Mouse (Mus musculus): ENCODE data around the gene Atp13a3.

Gene Atp13a3

DNA sequence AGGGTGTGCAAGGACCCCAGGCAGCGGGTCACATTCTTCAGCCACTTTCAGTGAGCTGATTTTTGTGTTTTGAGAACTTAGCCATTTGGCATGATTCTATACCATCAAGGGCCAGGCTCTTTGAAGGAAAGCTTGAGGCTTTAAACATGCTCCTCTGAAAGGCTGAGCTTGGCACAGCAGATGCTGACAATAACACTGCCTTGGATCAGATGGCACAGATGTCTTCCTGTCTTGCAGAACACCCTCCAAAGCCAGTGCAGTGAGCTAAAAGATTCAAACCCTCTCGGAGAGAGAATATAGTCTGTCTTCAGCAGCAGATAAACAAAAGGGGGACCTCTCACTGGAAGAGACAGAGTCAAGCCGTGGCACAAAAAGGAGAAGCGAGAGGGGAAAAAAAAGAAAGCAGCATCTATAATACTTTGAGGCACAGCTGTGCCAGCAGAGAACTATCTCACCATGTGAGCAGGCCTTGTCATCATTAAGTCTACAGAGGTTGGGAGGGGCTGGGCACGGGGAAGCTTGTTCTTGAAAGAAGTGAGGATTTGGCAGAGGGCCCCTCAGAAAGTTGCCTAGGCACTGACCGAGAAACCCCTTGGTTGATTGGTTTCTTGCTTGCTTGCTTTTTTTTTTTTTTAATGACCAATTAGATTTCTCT lies 133.7 kb downstream of the Atp13a3 start:
- DNase-seq = no peak

DNA sequence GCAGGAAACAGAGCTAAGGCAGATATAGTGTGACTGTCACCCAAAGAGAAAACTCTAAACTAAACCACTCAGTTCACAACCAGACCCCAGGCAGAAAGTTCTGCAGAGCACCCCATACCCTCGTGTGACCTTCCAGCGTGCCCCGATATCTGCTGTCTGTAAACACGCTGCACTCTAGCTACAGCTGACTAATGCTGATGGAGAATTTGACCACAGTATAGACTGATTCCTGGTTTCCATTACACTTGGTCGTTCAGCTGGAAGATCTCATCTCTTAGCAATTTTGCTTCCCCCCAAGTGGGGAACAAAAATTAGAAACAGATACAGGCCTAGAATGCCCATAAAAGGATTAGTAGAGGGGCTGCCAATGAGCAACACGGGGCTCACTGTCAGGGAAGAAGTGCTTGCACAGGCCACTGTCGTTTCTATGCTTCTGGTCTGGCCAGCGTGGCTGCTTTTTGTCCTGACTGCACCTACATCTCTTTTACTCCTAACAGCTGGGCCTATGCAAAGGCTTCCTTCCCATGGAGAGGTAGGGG lies 134.5 kb downstream of the Atp13a3 start:
- DNase-seq = no peak

DNA sequence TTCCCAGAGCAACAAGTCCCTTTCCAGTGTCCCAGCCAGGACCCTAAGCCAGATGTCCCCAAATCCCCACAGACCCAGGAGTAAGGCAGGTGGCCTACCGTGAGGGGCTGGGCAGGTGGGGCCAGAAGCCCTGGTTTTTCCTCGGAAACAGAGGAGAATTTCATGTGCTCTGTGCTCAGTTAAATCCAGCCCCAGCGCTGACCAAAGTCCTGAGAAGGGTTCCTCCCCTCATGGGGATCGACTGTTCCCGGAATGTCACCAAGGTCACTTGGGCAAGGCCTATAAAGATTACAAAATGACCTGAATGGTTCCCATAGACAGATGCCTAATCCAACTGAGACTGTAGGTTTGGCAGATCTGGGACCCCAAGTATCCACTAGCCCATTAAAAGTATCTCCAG lies 138.4 kb downstream of the Atp13a3 start, which contains the start of gene Cpn2:
Gene Cpn2, minus strand, starts transcription at position 141 of the 400 bp plus-strand sequence.
- DNase-seq = no peak

DNA sequence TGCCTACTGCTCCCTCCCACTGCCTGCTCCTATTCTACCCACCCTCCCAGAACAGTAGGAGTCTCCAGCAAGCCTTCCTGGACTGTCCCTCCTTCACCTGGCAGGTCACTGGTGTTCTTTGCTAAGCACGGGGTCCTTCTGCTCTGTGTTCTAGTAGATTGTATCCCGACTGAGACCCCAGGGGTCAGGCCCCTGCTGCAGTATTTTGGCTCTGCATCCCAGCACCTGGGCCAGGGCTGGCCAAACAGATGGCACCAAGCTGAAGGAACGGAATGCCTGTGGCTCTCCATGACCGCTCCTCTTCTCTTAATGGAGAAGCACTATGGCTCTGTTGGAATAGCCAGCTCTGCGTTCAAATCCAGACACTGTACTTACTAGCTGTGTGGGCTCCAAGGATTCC lies 139.2 kb downstream of the Atp13a3 start:
- DNase-seq = no peak

DNA sequence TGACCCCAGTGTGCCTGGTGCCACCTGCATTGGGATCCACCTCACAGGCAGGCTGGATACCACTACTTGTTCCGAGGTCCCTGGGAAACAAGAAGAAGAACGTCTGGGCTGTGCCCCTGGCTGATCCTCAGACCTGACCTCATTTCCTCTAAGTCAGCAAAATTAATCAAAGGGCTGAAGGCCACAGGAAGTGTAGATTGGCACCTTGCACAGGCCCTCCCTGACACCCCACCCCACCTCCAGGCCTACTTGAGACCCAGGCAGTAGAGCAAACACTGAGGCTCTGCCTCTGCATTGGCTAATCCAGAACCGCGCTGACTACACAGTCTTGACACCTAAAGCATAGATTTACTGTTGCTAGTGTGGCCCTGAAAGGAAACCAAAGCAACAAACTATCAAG lies 140.2 kb downstream of the Atp13a3 start:
- no peak for DNase-seq

DNA sequence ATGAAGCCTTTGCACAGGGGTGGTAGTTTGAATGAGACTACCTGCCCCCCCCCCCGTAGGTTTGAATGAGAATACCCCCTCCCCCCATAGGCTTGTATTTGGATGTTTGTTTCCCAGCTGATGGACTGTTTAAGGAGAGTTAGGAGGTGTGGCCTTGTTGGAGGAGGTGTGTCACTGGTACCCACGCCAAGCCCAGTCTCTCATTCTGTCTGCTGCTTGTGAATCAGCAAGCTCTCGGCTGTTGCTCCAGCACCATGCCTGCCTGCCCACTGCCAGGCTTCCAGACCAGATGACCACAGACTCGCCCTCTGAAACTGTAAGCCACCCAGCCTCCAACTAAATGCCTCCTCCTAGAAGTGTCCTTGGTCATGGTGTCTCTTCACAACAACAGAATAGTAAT lies 142.6 kb downstream of the Atp13a3 start:
- no peak for DNase-seq

DNA sequence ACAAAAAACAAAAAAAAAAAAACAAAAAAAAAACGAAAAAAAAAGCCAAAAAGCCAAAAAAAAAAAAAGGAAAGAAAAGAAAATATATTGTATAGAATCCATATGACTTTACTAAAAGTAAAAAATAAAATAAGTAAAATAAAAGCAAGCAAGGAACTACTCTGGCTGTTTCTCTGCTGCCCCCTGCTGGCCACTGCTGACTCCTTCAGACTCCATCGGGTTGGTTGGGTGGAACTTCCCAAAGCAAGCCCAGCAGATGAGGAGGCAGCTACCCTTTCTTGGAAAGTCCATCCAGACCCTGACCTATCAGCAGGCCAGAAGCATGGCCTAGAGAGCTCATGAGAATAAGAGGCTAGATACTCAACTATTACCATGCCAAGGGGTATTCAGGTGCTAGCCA lies 143.1 kb downstream of the Atp13a3 start:
- peak; percentile 31 for DNase-seq

Measured in right cerebral cortex, postnatal 25 days (tissue).